Mouse (Mus musculus): ENCODE data around the gene Tlr2.

- no peak for TF ChIP-seq POLR2A (IDR thresholded peaks at IDR 0.05; ENCODE audit: extremely low read depth, insufficient read depth, low read length)
- TF ChIP-seq CTCF (IDR thresholded peaks at IDR 0.05; ENCODE audit: low read depth, low read length), result no peak
Observed at GRCm38 (mm10) chr3:83865216-83865615, 23.6 kb upstream of the Tlr2 start.
